Mouse (Mus musculus) hindbrain, embryonic 11.5 days (tissue): ENCODE results near the gene Lrp8. TPM values are rescaled to one million over a fixed set of nuclear protein-coding genes. Genes with fewer than 3 reads are reported as not detected.

Source experiments
- polyA plus RNA-seq: library from polyadenylated mRNA; unstranded; fragments of >200 nt; fragmentation: Nextera tagmentation; extraction: Ambion mirVana; gene quantifications from 2 replicates; pipeline ENCODE4 v1.2.1, GENCODE M21; 2014

The Lrp8 gene
- polyA plus RNA-seq, 1 experiment from 2014 or later = 24.9 TPM

Other genes with a start within 250 kb of the Lrp8 start
- gene Dmrtb1, start 118.0 kb upstream of the Lrp8 start, polyA plus RNA-seq = 13.8 and 16.6 TPM in 2 replicates
- gene Magoh, start 77.5 kb downstream of the Lrp8 start, polyA plus RNA-seq = 224 and 249 TPM in 2 replicates
- gene 0610037L13Rik, start 87.6 kb downstream of the Lrp8 start, polyA plus RNA-seq = 118 and 135 TPM in 2 replicates
- gene Cpt2, start 121.3 kb downstream of the Lrp8 start, polyA plus RNA-seq = 34.0 and 38.4 TPM in 2 replicates
- not detected in 2 replicates for gene Slc1a7, start 166.1 kb downstream of the Lrp8 start, polyA plus RNA-seq